Mouse (Mus musculus): ENCODE measurements around the gene Cuzd1. TPM values are rescaled to one million over a fixed set of nuclear protein-coding genes. Genes with fewer than 3 reads are reported as not detected.

Gene Cuzd1
- total RNA-seq, 2 experiments from 2014 or later, result not detected

DNA sequence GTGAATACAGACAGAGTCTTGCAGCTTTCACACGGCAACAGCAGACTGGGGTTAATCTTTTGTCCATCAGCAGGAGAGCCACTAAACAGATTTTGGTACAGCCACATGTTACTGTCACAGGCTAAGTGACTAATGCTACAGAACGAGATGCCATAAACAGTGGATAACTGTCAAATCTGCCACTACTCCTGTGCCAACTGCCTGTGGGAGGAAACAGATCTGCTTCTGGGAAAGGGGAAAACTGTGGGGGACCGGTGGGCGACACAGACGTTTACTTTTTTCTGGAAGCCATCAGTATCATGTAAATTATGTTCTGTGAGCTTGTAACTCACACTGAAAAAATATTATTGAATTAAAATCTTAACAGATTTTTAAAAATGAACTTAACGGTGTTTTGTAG lies 61.1 kb downstream of the Cuzd1 start:
- no peak for ATAC-seq (replicated peaks; ENCODE audit: poor library complexity)

Other genes with a start within 250 kb of the Cuzd1 start
- gene 4933402N03Rik, start 176.0 kb downstream of the Cuzd1 start, total RNA-seq (2015), result not detected in 2 replicates
- not detected in 2 replicates for gene 4933402N03Rik, start 176.0 kb downstream of the Cuzd1 start, total RNA-seq (2017)
- gene 5430419D17Rik, start 147.9 kb downstream of the Cuzd1 start, total RNA-seq (2015), result not detected in 2 replicates
- gene 5430419D17Rik, start 147.9 kb downstream of the Cuzd1 start, total RNA-seq (2017), result not detected in 2 replicates
- not detected in 2 replicates for gene Fam24b, start 7.2 kb upstream of the Cuzd1 start, total RNA-seq (2015)
- gene Fam24b, start 7.2 kb upstream of the Cuzd1 start, total RNA-seq (2017), result not detected in 2 replicates
- gene Fam24a, start 11.6 kb upstream of the Cuzd1 start, total RNA-seq (2015), result not detected in 2 replicates
- gene Fam24a, start 11.6 kb upstream of the Cuzd1 start, total RNA-seq (2017), result not detected in 2 replicates
- 11.0 and 21.7 TPM in 2 replicates for gene 2310057M21Rik, start 40.5 kb upstream of the Cuzd1 start, total RNA-seq (2015)
- 5.6 and 8.7 TPM in 2 replicates for gene 2310057M21Rik, start 40.5 kb upstream of the Cuzd1 start, total RNA-seq (2017)
- gene Pstk, start 48.8 kb upstream of the Cuzd1 start, total RNA-seq (2015), result 31.2 and 36.4 TPM in 2 replicates
- 13.8 and 33.4 TPM in 2 replicates for gene Pstk, start 48.8 kb upstream of the Cuzd1 start, total RNA-seq (2017)
- gene Ikzf5, start 88.2 kb upstream of the Cuzd1 start, total RNA-seq (2015), result 27.7 and 30.6 TPM in 2 replicates
- gene Ikzf5, start 88.2 kb upstream of the Cuzd1 start, total RNA-seq (2017), result 25.3 and 31.2 TPM in 2 replicates
- 27.5 and 27.8 TPM in 2 replicates for gene Acadsb, start 88.3 kb upstream of the Cuzd1 start, total RNA-seq (2015)
- gene Acadsb, start 88.3 kb upstream of the Cuzd1 start, total RNA-seq (2017), result 39.9 and 46.6 TPM in 2 replicates
- gene Hmx3, start 220.6 kb upstream of the Cuzd1 start, total RNA-seq (2015), result not detected in 2 replicates
- not detected in 2 replicates for gene Hmx3, start 220.6 kb upstream of the Cuzd1 start, total RNA-seq (2017)
- gene Hmx2, start 226.5 kb upstream of the Cuzd1 start, total RNA-seq (2015), result 0.15 TPM in 1 of 2 replicates, not detected in the other
- not detected in 2 replicates for gene Hmx2, start 226.5 kb upstream of the Cuzd1 start, total RNA-seq (2017)
- gene Bub3, start 237.9 kb upstream of the Cuzd1 start, total RNA-seq (2015), result 164 and 173 TPM in 2 replicates
- gene Bub3, start 237.9 kb upstream of the Cuzd1 start, total RNA-seq (2017), result 85.9 and 90.3 TPM in 2 replicates